Mouse (Mus musculus) kidney, adult 8-10 months (tissue): ENCODE measurements around the gene Vti1a.
A peak's percentile ranks its signal among the peaks of the same experiment; 100 is the strongest.

Experiments
- DNase-seq, 2 experiments: peaks; one replicate each; pipeline ENCODE4 v3.0.0; 2022

The Vti1a gene

GRCm38 (mm10) chr19:55381343-55381742, 65.2 kb downstream of the Vti1a start:
- no peak for DNase-seq

GRCm38 (mm10) chr19:55382745-55383144, 66.7 kb downstream of the Vti1a start:
- no peak for DNase-seq

- DNase-seq = no peak
Observed at GRCm38 (mm10) chr19:55384634-55385033, 68.5 kb downstream of the Vti1a start.

GRCm38 (mm10) chr19:55389019-55389418, 72.9 kb downstream of the Vti1a start:
- no peak for DNase-seq

- no peak for DNase-seq
Observed at GRCm38 (mm10) chr19:55390323-55390722, 74.2 kb downstream of the Vti1a start.

GRCm38 (mm10) chr19:55401638-55402037, 85.5 kb downstream of the Vti1a start:
- no peak for DNase-seq

- DNase-seq = no peak
Observed at GRCm38 (mm10) chr19:55408486-55408885, 92.4 kb downstream of the Vti1a start.

GRCm38 (mm10) chr19:55411415-55411814, 95.3 kb downstream of the Vti1a start:
- DNase-seq = no peak

GRCm38 (mm10) chr19:55411894-55412293, 95.8 kb downstream of the Vti1a start:
- no peak for DNase-seq

GRCm38 (mm10) chr19:55414050-55414449, 98.0 kb downstream of the Vti1a start:
- peak; percentile 11 to 37 for DNase-seq

- DNase-seq = no peak
Observed at GRCm38 (mm10) chr19:55418756-55419155, 102.7 kb downstream of the Vti1a start.

GRCm38 (mm10) chr19:55419961-55420360, 103.9 kb downstream of the Vti1a start:
- no peak for DNase-seq

GRCm38 (mm10) chr19:55421816-55422215, 105.7 kb downstream of the Vti1a start:
- no peak for DNase-seq

- DNase-seq = no peak
Observed at GRCm38 (mm10) chr19:55422311-55423064, 106.4 kb downstream of the Vti1a start.

GRCm38 (mm10) chr19:55423065-55423716, 107.1 kb downstream of the Vti1a start:
- no peak for DNase-seq

- peak; percentile 71 to 73 for DNase-seq
Observed at GRCm38 (mm10) chr19:55423952-55424351, 107.9 kb downstream of the Vti1a start.

GRCm38 (mm10) chr19:55424507-55424906, 108.4 kb downstream of the Vti1a start:
- DNase-seq = peak in 1 of 2 experiments; percentile 4

- no peak for DNase-seq
Observed at GRCm38 (mm10) chr19:55440306-55440705, 124.2 kb downstream of the Vti1a start.

GRCm38 (mm10) chr19:55443618-55444017, 127.5 kb downstream of the Vti1a start:
- DNase-seq = no peak

GRCm38 (mm10) chr19:55449084-55449483, 133.0 kb downstream of the Vti1a start:
- no peak for DNase-seq

- no peak for DNase-seq
Observed at GRCm38 (mm10) chr19:55449506-55449905, 133.4 kb downstream of the Vti1a start.

- no peak for DNase-seq
Observed at GRCm38 (mm10) chr19:55456325-55457091, 140.4 kb downstream of the Vti1a start.

GRCm38 (mm10) chr19:55461963-55462362, 145.9 kb downstream of the Vti1a start:
- no peak for DNase-seq

- DNase-seq = no peak
Observed at GRCm38 (mm10) chr19:55463670-55464069, 147.6 kb downstream of the Vti1a start.
